Mouse (Mus musculus) bone marrow macrophage, adult 2 months (primary cell): Measurements from ENCODE around the gene Fem1b. TPM values are rescaled to one million over a fixed set of nuclear protein-coding genes. Genes with fewer than 3 reads are reported as not detected.
A peak's percentile ranks its signal among the peaks of the same experiment; 100 is the strongest.

Source experiments
- H3K27ac ChIP-seq: 2 replicates; pipeline ENCODE4 v1.5.1; 2012; ENCODE audit warnings: low read depth, low read length; ENCODE audit not compliant: insufficient read depth
- H3K4me1 ChIP-seq: 2 replicates; pipeline ENCODE4 v1.6.1; 2012; ENCODE audit warnings: low read length; ENCODE audit not compliant: control insufficient read depth, insufficient read depth
- H3K4me3 ChIP-seq: 2 replicates; pipeline ENCODE4 v1.5.1; 2012; ENCODE audit warnings: mild to moderate bottlenecking, low read length, moderate library complexity; ENCODE audit not compliant: insufficient read depth
- CTCF ChIP-seq: IDR thresholded peaks from 2 replicates; pipeline ENCODE4 v1.5.1; 2012; ENCODE audit warnings: low read depth, mild to moderate bottlenecking, low read length, moderate library complexity
- POLR2A ChIP-seq: IDR thresholded peaks from 2 replicates; pipeline ENCODE4 v1.6.1; 2012; ENCODE audit warnings: mild to moderate bottlenecking, low read depth, low read length, borderline replicate concordance
- polyA plus RNA-seq: library from polyadenylated mRNA; stranded (reverse); fragments of >200 nt; gene quantifications from 2 replicates; pipeline ENCODE4 v1.2.4, GENCODE M21; 2012; ENCODE audit not compliant: missing spikeins, insufficient read depth, insufficient read length

Gene Fem1b
- polyA plus RNA-seq, 1 experiment: 15.8 TPM

GRCm38 (mm10) chr9:62844461-62844860 lies 32.7 kb upstream of the Fem1b start:
- no peak overlapping the region for H3K27ac ChIP-seq
- peaks cover 18% of the 10 kb centered on the region for H3K4me1 ChIP-seq
- no peak overlapping the region for H3K4me3 ChIP-seq
- TF ChIP-seq POLR2A (no peak), CTCF (no peak)

- no peak for TF ChIP-seq CTCF
- no peak for TF ChIP-seq POLR2A
- peaks cover 20% of the 10 kb centered on the region for H3K4me1 ChIP-seq
- no peak overlapping the region for H3K27ac ChIP-seq
- no peak overlapping the region for H3K4me3 ChIP-seq
These were observed 31.8 kb upstream of the Fem1b start for GRCm38 (mm10) chr9:62843356-62844024.

GRCm38 (mm10) chr9:62839172-62839770 lies 27.5 kb upstream of the Fem1b start:
- peak overlapping the region; percentile 76 for H3K4me3 ChIP-seq
- H3K27ac ChIP-seq: peak overlapping the region; percentile 77
- H3K4me1 ChIP-seq: peaks cover 15% of the 10 kb centered on the region
- no peak for TF ChIP-seq CTCF
- no peak for TF ChIP-seq POLR2A

- peaks cover 14% of the 10 kb centered on the region for H3K4me1 ChIP-seq
- TF ChIP-seq POLR2A: peak; percentile 58; the same call in 1 of the 2 replicates
- TF ChIP-seq CTCF: no peak
- H3K4me3 ChIP-seq: peak within 1 kb of the TSS; percentile 76
- H3K27ac ChIP-seq: peak within 1 kb of the TSS; percentile 77
These were observed 26.9 kb upstream of the Fem1b start, which contains the start of gene Cln6 for GRCm38 (mm10) chr9:62838506-62839171. Gene Cln6 (plus strand): TSS chr9:62838785.

GRCm38 (mm10) chr9:62838146-62838505 lies 26.4 kb upstream of the Fem1b start:
- TF ChIP-seq CTCF (no peak), POLR2A (no peak)
- Histone ChIP-seq H3K27ac (peak overlapping the region; percentile 65), H3K4me1 (peaks cover 14% of the 10 kb centered on the region), H3K4me3 (peak overlapping the region; percentile 51)

GRCm38 (mm10) chr9:62837611-62838010 lies 25.9 kb upstream of the Fem1b start:
- Histone ChIP-seq H3K4me3 (no peak overlapping the region), H3K27ac (peak overlapping the region; percentile 65; the same call in 1 of the 2 replicates), H3K4me1 (peaks cover 14% of the 10 kb centered on the region)
- TF ChIP-seq CTCF (no peak), POLR2A (no peak)

GRCm38 (mm10) chr9:62835705-62836446 lies 24.1 kb upstream of the Fem1b start:
- Histone ChIP-seq H3K27ac (no peak overlapping the region), H3K4me3 (no peak overlapping the region), H3K4me1 (peaks cover 14% of the 10 kb centered on the region)
- TF ChIP-seq CTCF: no peak
- TF ChIP-seq POLR2A: no peak

GRCm38 (mm10) chr9:62834906-62835305 lies 23.2 kb upstream of the Fem1b start:
- Histone ChIP-seq H3K4me1 (peaks cover 10% of the 10 kb centered on the region), H3K27ac (no peak overlapping the region), H3K4me3 (no peak overlapping the region)
- TF ChIP-seq CTCF (no peak), POLR2A (no peak)

GRCm38 (mm10) chr9:62829877-62830276 lies 18.1 kb upstream of the Fem1b start:
- Histone ChIP-seq H3K27ac (peak overlapping the region; percentile 35), H3K4me1 (peaks cover 6% of the 10 kb centered on the region), H3K4me3 (no peak overlapping the region)
- no peak for TF ChIP-seq POLR2A
- no peak for TF ChIP-seq CTCF

- Histone ChIP-seq H3K4me3 (peak overlapping the region; percentile 44; the same call in 1 of the 2 replicates), H3K4me1 (peaks cover 6% of the 10 kb centered on the region), H3K27ac (no peak overlapping the region; the same call in 1 of the 2 replicates)
- TF ChIP-seq POLR2A: no peak
- TF ChIP-seq CTCF: no peak; the same call in 1 of the 2 replicates
These were observed 16.9 kb upstream of the Fem1b start for GRCm38 (mm10) chr9:62828662-62829086.
